Mouse (Mus musculus) hindbrain, embryonic 11.5 days (tissue): ENCODE measurements around the gene Pdzd2. TPM values are rescaled to one million over a fixed set of nuclear protein-coding genes. Genes with fewer than 3 reads are reported as not detected.

Source experiments
- ATAC-seq: fragments of 200-750 bp; cut with Nextera tagmentation; 2 replicates; pipeline ENCODE4 v1.8.0; 2017; ENCODE audit warnings: mild to moderate bottlenecking, moderate TSS enrichment, moderate library complexity; ENCODE audit not compliant: low FRiP score
- DNase-seq: peaks from one replicate; pipeline ENCODE4 v3.0.0-alpha.2; 2015; ENCODE audit warnings: low spot score
- H3K27ac ChIP-seq: fragments of 300-500 bp; sonication (generic); 2 replicates; pipeline ENCODE4 v1.5.1; 2014; ENCODE audit warnings: mild to moderate bottlenecking, low read depth, low read length
- H3K27me3 ChIP-seq: fragments of 300-500 bp; sonication (generic); 2 replicates; pipeline ENCODE4 v1.6.1; 2014; ENCODE audit warnings: mild to moderate bottlenecking, low read length, moderate library complexity, mixed read lengths; ENCODE audit not compliant: control insufficient read depth, insufficient read depth
- H3K36me3 ChIP-seq: fragments of 300-500 bp; sonication (generic); 2 replicates; pipeline ENCODE4 v1.6.1; 2014; ENCODE audit warnings: mild to moderate bottlenecking, low read length, moderate library complexity, mixed read lengths; ENCODE audit not compliant: control insufficient read depth, insufficient read depth
- H3K4me1 ChIP-seq: fragments of 300-500 bp; sonication (generic); replicated peaks from 2 replicates; pipeline ENCODE4 v1.6.1; 2014; ENCODE audit warnings: low read length, mixed read lengths; ENCODE audit not compliant: control insufficient read depth, insufficient read depth
- H3K4me2 ChIP-seq: fragments of 300-500 bp; sonication (generic); replicated peaks from 2 replicates; pipeline ENCODE4 v1.6.1; 2014; ENCODE audit warnings: mild to moderate bottlenecking, low read depth, low read length
- H3K4me3 ChIP-seq: fragments of 300-500 bp; sonication (generic); 2 replicates; pipeline ENCODE4 v1.5.1; 2014; ENCODE audit warnings: low read depth, low read length
- H3K9ac ChIP-seq: fragments of 300-500 bp; sonication (generic); 2 replicates; pipeline ENCODE4 v1.6.1; 2014; ENCODE audit warnings: low read depth, low read length
- H3K9me3 ChIP-seq: fragments of 300-500 bp; sonication (generic); 2 replicates; pipeline ENCODE4 v1.6.1; 2016; ENCODE audit warnings: low read length; ENCODE audit not compliant: control insufficient read depth
- WGBS: fragments of 180-500 bp; shearing (Covaris S2); extraction: QIAGEN DNeasy Blood & Tissue Kit; methylation state at CpG from one replicate; pipeline ENCODE4 v1.1.7; 2014; 5-methylcytosine and 5-hydroxymethylcytosine counted together
- polyA plus RNA-seq: library from polyadenylated mRNA; unstranded; fragments of >200 nt; fragmentation: Nextera tagmentation; extraction: Ambion mirVana; gene quantifications from 2 replicates; pipeline ENCODE4 v1.2.1, GENCODE M21; 2014

The Pdzd2 gene
- polyA plus RNA-seq, 1 experiment from 2014 or later: 5.5 TPM

DNA sequence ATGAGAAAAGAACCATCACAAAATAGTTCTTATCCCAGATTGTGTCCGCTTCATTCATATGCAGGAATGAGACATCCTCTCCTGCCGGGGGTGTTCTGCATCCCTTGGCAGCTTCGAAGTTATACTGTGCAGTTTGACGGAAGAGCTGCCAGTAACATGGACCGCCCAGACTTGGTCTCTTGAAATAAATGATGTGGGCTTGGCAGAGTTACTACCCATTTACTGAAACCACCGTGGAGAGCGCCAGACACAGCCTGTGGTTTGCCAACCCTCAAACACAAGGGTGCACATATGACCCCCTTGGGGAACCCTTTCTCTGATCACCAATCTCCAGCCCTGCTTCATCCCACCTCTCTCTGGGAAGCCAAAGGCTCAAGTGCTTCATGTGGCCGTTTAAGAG lies 331.5 kb downstream of the Pdzd2 start:
- Histone ChIP-seq H3K27ac (no peak overlapping the region), H3K9ac (no peak overlapping the region), H3K4me1 (no peaks in the 10 kb centered on the region), H3K4me3 (no peak overlapping the region), H3K36me3 (no peaks in the 10 kb centered on the region), H3K4me2 (no peak overlapping the region), H3K9me3 (no peaks in the 10 kb centered on the region), H3K27me3 (no peaks in the 10 kb centered on the region)
- no peak for ATAC-seq
- DNase-seq: no peak
- 89% methylated on average over 8 of the region's 8 CpGs for WGBS

DNA sequence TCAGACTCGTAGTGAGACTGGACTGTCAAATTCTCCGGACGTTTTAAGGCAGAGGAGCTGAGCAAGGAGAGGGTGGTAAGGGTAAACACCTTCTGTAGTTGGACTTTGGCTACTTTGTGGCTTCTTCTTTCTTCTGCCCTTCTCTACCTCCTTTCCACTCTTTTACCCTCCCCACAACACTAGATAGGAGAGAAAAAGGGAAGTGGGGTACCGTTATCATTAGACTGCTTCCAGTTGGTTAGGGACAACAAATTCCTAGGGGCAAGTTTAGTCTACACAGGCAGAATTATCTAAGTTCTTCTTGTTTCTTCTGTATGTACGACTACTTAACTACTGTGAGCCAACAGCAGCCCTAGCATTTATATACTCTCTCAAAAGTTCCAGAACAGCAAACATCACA lies 334.1 kb downstream of the Pdzd2 start:
- Histone ChIP-seq H3K4me1 (no peaks in the 10 kb centered on the region), H3K9ac (no peak overlapping the region), H3K4me3 (no peak overlapping the region), H3K4me2 (no peak overlapping the region), H3K27me3 (no peaks in the 10 kb centered on the region), H3K36me3 (no peaks in the 10 kb centered on the region), H3K9me3 (no peaks in the 10 kb centered on the region), H3K27ac (no peak overlapping the region)
- no peak for ATAC-seq
- WGBS: 90% methylated on average over 5 of the region's 5 CpGs
- DNase-seq: no peak

DNA sequence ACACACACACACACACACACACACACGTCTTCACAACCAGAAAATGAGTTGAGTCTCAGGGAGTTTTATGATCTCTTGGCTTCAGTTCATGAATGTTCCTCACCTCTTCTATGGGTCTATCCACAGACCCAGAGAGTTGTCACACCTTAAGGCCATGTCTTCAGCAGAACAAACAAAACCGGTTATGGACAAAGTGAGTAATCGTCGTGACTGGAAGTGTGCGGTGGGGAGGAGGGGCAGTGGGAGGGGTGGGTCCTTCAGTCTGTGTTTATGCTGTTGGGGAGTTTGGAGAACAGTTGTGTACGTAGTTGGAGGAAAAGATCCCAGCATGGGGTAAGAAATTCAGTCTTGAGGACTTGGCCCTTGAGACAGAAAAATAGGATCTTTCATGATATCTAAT lies 342.7 kb downstream of the Pdzd2 start:
- Histone ChIP-seq H3K27ac (no peak overlapping the region), H3K9ac (no peak overlapping the region), H3K4me3 (no peak overlapping the region), H3K36me3 (no peaks in the 10 kb centered on the region), H3K9me3 (no peaks in the 10 kb centered on the region), H3K4me2 (no peak overlapping the region), H3K4me1 (no peaks in the 10 kb centered on the region), H3K27me3 (no peaks in the 10 kb centered on the region)
- no peak for ATAC-seq
- no peak for DNase-seq
- 84% methylated on average over 6 of the region's 6 CpGs for WGBS

DNA sequence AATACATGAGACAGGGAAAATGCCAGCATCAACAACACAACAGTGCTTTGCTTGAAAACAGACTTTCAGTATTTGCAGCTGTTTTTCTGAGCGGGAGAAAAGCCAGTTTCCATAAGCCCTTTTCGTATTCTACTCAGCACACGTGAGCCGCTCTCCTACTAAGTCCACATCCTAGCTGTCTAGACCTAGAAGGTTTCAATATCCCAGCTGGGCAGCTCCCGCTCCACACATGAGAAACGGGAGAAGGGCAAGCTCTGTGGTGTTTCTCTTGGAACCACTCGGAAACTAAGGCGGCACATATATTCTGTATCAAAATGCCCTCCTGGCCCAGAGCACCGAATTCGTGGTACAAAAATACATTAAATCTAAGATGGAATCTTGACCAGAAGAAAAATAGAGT lies 345.0 kb downstream of the Pdzd2 start:
- Histone ChIP-seq H3K4me2 (no peak overlapping the region), H3K9ac (no peak overlapping the region), H3K36me3 (no peaks in the 10 kb centered on the region), H3K9me3 (no peaks in the 10 kb centered on the region), H3K4me3 (no peak overlapping the region), H3K4me1 (no peaks in the 10 kb centered on the region), H3K27ac (no peak overlapping the region), H3K27me3 (no peaks in the 10 kb centered on the region)
- 95% methylated on average over 10 of the region's 10 CpGs for WGBS
- DNase-seq: no peak
- no peak for ATAC-seq

DNA sequence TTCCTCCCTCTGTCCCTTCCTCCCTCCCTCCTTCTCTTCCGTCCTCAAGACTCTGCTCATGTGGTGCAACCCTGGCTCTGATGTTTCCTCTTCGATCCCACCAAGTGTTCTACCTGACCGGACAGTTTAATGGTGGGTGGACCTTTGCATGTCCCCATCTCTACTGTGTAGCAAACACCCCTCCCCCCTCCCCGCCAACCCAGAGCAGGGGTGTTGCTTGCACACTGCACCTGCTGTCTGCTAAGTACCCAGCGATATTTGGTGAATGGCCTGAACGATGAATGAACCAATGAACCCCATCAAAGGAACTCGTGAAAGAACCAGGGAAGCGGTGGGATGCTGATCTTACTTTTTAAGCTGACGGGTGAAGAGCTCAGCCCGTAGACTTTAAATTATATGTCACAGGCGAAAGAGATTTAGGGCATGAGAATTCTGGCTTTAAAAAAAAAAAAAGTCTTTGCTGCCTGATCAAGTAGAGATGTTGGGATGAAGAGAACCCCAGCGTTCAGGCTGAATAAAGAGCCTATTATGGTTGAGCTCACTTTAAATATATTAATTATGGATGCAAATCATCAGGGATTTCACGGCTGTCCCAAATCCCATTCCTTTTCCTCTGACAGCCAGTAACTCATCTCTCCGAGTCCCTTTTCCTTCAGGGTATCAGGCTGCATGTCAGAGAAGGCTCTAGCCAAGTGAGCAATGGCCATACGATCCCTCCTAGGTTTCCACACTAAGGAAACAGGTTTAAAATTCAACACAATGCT lies 350.8 kb downstream of the Pdzd2 start:
- ATAC-seq (peak; percentile 76), DNase-seq (no peak)
- WGBS: 63% methylated on average over 15 of the region's 15 CpGs
- no peaks in the 10 kb centered on the region for H3K27me3 ChIP-seq
- no peaks in the 10 kb centered on the region for H3K9me3 ChIP-seq
- no peaks in the 10 kb centered on the region for H3K36me3 ChIP-seq
- no peak overlapping the region for H3K4me2 ChIP-seq
- no peak overlapping the region for H3K27ac ChIP-seq
- H3K4me1 ChIP-seq: no peaks in the 10 kb centered on the region
- no peak overlapping the region for H3K4me3 ChIP-seq
- no peak overlapping the region for H3K9ac ChIP-seq

DNA sequence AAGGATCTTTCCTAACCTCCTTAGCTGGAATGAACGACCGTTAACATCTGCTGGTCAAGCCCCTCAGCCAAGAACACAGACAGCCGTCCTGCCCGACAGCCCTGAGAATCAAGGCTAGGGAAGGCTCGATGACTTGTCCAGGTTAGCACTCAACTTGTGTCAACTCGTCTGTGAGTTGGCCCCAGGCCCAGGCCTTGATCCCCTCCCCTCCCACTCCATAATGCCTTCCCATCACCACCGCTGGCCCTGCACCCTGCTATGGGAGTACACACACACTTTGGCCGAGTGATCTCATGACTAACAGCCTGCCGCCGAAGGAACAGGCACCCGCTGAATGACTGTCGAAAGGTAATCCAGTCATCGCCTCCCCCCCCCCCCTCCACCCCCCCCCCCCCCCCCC lies 355.0 kb downstream of the Pdzd2 start:
- H3K27ac ChIP-seq: no peak overlapping the region
- no peak for DNase-seq
- no peak for ATAC-seq
- no peaks in the 10 kb centered on the region for H3K27me3 ChIP-seq
- WGBS: 91% methylated on average over 13 of the region's 13 CpGs
- H3K4me2 ChIP-seq: no peak overlapping the region
- no peak overlapping the region for H3K9ac ChIP-seq
- H3K4me1 ChIP-seq: no peaks in the 10 kb centered on the region
- no peak overlapping the region for H3K4me3 ChIP-seq
- H3K36me3 ChIP-seq: no peaks in the 10 kb centered on the region
- H3K9me3 ChIP-seq: no peaks in the 10 kb centered on the region

DNA sequence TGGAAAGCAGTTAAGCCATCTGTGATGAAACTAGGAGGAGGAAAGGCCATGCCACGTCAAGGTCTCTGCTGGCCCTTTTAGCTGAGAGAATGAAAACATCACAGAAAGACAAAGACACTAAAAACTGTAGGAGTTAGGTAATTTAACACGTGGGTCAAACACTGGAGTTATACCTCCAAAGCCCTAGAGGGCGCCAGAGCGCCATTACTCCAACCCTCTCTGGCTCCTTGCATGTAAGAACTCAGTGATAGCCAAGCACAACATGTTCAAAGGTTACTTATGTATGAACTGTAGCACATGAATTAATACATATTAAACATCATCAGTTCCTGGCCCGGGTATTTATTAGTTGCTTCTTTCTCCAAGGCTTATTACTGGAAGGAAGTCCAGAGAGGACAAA lies 359.2 kb downstream of the Pdzd2 start:
- peaks cover 6% of the 10 kb centered on the region; the same call in 1 of the 2 replicates for H3K4me1 ChIP-seq
- no peak overlapping the region for H3K4me3 ChIP-seq
- ATAC-seq: no peak
- H3K27ac ChIP-seq: no peak overlapping the region
- 52% methylated on average over 5 of the region's 5 CpGs for WGBS
- no peaks in the 10 kb centered on the region for H3K27me3 ChIP-seq
- no peak overlapping the region for H3K9ac ChIP-seq
- no peaks in the 10 kb centered on the region for H3K36me3 ChIP-seq
- H3K9me3 ChIP-seq: no peaks in the 10 kb centered on the region
- no peak overlapping the region for H3K4me2 ChIP-seq
- DNase-seq: peak; percentile 60

DNA sequence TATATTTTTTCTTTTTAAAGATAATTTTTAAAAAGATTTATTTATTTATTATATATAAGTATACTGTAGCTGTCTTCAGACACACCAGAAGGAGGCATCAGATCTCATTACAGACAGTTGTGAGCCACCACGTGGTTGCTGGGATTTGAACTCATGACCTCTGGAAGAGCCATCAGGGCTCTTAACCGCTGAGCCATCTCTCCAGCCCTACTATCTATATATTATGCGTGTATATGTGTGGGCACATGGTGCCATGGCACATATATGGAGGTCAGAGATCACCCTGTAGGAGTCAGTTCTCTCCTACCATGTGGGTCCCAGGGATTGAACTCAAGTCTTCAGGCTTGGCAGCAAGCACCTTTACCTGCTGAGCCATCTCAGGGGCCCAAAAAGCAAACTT lies 359.7 kb downstream of the Pdzd2 start:
- H3K9ac ChIP-seq: no peak overlapping the region
- no peaks in the 10 kb centered on the region for H3K27me3 ChIP-seq
- H3K9me3 ChIP-seq: no peaks in the 10 kb centered on the region
- no peaks in the 10 kb centered on the region for H3K36me3 ChIP-seq
- DNase-seq (no peak), ATAC-seq (no peak)
- no peak overlapping the region for H3K27ac ChIP-seq
- WGBS: 92% methylated on average over 3 of the region's 3 CpGs
- H3K4me3 ChIP-seq: no peak overlapping the region
- H3K4me1 ChIP-seq: peaks cover 6% of the 10 kb centered on the region; the same call in 1 of the 2 replicates
- H3K4me2 ChIP-seq: no peak overlapping the region

DNA sequence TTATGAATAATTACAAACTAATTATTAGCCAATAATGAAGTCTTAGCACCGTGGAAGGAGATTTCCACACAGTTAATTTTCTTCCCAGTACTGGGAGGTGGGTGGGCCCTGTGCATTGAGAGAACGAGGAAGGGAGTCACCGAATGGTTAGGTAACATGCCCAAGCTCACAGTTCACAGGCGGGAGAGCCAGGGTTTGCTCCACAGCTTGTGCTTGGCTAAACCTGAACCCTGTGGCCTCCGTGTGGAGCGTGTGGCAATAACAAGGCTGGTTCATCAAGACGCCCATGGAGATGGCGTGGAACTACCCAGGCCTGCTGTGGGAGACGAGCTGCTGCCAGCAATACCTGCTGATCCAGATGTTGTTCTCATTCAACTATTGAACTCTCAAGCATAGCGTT lies 361.9 kb downstream of the Pdzd2 start:
- no peak overlapping the region for H3K9ac ChIP-seq
- no peak overlapping the region for H3K4me2 ChIP-seq
- no peak for ATAC-seq
- no peak overlapping the region for H3K4me3 ChIP-seq
- DNase-seq: no peak
- no peak overlapping the region for H3K27ac ChIP-seq
- no peaks in the 10 kb centered on the region for H3K36me3 ChIP-seq
- no peaks in the 10 kb centered on the region for H3K27me3 ChIP-seq
- peaks cover 6% of the 10 kb centered on the region; the same call in 1 of the 2 replicates for H3K4me1 ChIP-seq
- 78% methylated on average over 10 of the region's 10 CpGs for WGBS
- no peaks in the 10 kb centered on the region for H3K9me3 ChIP-seq
